Mouse (Mus musculus): ENCODE measurements around the gene Olfr323. TPM values are rescaled to one million over a fixed set of nuclear protein-coding genes. Genes with fewer than 3 reads are reported as not detected.

The Olfr323 gene
- total RNA-seq, 2 experiments from 2014 or later: not detected

GRCm38 (mm10) chr11:58618793-58619192 lies 11.5 kb downstream of the Olfr323 start:
- intact Hi-C loops (cut with DNase I): no loop called here
- no peak for TF ChIP-seq CTCF (IDR thresholded peaks at IDR 0.05)

GRCm38 (mm10) chr11:58618369-58618768 lies 11.9 kb downstream of the Olfr323 start:
- Histone ChIP-seq H3K4me3 (no peak overlapping the region), H3K27ac (no peak overlapping the region)
- intact Hi-C loops (cut with DNase I): no loop called here
- DNase-seq: no peak
- no peak for TF ChIP-seq CTCF (IDR thresholded peaks at IDR 0.05)

More at GRCm38 (mm10) chr11:58618793-58619192, 11.5 kb downstream of the Olfr323 start:
- no peak overlapping the region for H3K27ac ChIP-seq
- H3K4me3 ChIP-seq: no peak overlapping the region
- no peak for DNase-seq

GRCm38 (mm10) chr11:58615975-58616374 lies 14.3 kb downstream of the Olfr323 start, which contains the start of gene 2210407C18Rik:
Gene 2210407C18Rik, minus strand, starts transcription at chr11:58616075.
- intact Hi-C loops (cut with DNase I): no loop called here
- no peak for TF ChIP-seq CTCF (IDR thresholded peaks at IDR 0.05)
- DNase-seq: no peak
- Histone ChIP-seq H3K27ac (no peak within 1 kb of the TSS), H3K4me3 (no peak within 1 kb of the TSS)

- TF ChIP-seq CTCF (IDR thresholded peaks at IDR 0.05): no peak
- intact Hi-C loops (cut with DNase I): no loop called here
- no peak overlapping the region for H3K4me3 ChIP-seq
- no peak overlapping the region for H3K27ac ChIP-seq
- DNase-seq: no peak
These were observed 15.8 kb downstream of the Olfr323 start for GRCm38 (mm10) chr11:58614526-58614925.

- intact Hi-C loops (cut with DNase I): no loop called here
These were observed 16.9 kb downstream of the Olfr323 start for GRCm38 (mm10) chr11:58613359-58613758.

GRCm38 (mm10) chr11:58607030-58607429 lies 23.3 kb downstream of the Olfr323 start:
- DNase-seq: no peak
- H3K4me3 ChIP-seq: no peak overlapping the region
- H3K27ac ChIP-seq: no peak overlapping the region
- TF ChIP-seq CTCF (IDR thresholded peaks at IDR 0.05): no peak
- intact Hi-C loops (cut with DNase I): no loop called here

More at GRCm38 (mm10) chr11:58613359-58613758, 16.9 kb downstream of the Olfr323 start:
- Histone ChIP-seq H3K4me3 (no peak overlapping the region), H3K27ac (no peak overlapping the region)
- no peak for TF ChIP-seq CTCF (IDR thresholded peaks at IDR 0.05)
- no peak for DNase-seq

- intact Hi-C loops (cut with DNase I): no loop called here
- TF ChIP-seq CTCF (IDR thresholded peaks at IDR 0.05): no peak
- DNase-seq: no peak
- Histone ChIP-seq H3K27ac (no peak overlapping the region), H3K4me3 (no peak overlapping the region)
These were observed 24.0 kb downstream of the Olfr323 start for GRCm38 (mm10) chr11:58606177-58606919.

- TF ChIP-seq CTCF (IDR thresholded peaks at IDR 0.05): no peak
These were observed 25.1 kb downstream of the Olfr323 start for GRCm38 (mm10) chr11:58605228-58605627.

GRCm38 (mm10) chr11:58604688-58605087 lies 25.6 kb downstream of the Olfr323 start:
- no peak overlapping the region for H3K27ac ChIP-seq
- no peak for DNase-seq
- no peak for TF ChIP-seq CTCF (IDR thresholded peaks at IDR 0.05)
- intact Hi-C loops (cut with DNase I): no loop called here
- H3K4me3 ChIP-seq: no peak overlapping the region

More at GRCm38 (mm10) chr11:58605228-58605627, 25.1 kb downstream of the Olfr323 start:
- Histone ChIP-seq H3K27ac (no peak overlapping the region), H3K4me3 (no peak overlapping the region)
- intact Hi-C loops (cut with DNase I): no loop called here
- DNase-seq: no peak

- DNase-seq: no peak
- H3K4me3 ChIP-seq: no peak overlapping the region
- intact Hi-C loops (cut with DNase I): no loop called here
- TF ChIP-seq CTCF (IDR thresholded peaks at IDR 0.05): no peak
- no peak overlapping the region for H3K27ac ChIP-seq
These were observed 27.3 kb downstream of the Olfr323 start for GRCm38 (mm10) chr11:58602800-58603560.

DNA sequence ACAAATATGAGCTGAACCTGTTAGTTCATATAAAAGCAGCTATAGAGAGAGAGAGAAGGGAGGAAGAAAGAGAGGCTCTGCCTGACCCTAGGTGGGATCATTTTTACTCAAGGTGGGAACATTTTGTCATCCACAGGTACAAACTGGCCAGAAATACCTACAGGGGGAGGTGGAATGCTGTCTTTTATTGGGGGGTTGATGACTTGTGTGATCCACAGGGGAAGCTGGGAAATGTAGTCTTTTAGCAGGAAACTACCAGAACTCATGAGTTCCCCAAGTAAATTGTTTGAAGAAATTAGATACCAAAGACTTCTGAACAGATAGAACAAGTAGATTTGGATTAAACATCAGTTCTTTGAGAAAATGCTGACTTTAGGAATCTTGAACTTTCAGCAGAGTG lies 28.2 kb downstream of the Olfr323 start:
- intact Hi-C loops (cut with DNase I): no loop called here
- no peak for DNase-seq
- Histone ChIP-seq H3K4me3 (no peak overlapping the region), H3K27ac (no peak overlapping the region)
- no peak for TF ChIP-seq CTCF (IDR thresholded peaks at IDR 0.05)

- no peak for DNase-seq
- H3K4me3 ChIP-seq: no peak overlapping the region
- H3K27ac ChIP-seq: no peak overlapping the region
- no peak for TF ChIP-seq CTCF (IDR thresholded peaks at IDR 0.05)
- intact Hi-C loops (cut with DNase I): no loop called here
These were observed 32.5 kb downstream of the Olfr323 start for GRCm38 (mm10) chr11:58597837-58598236.

DNA sequence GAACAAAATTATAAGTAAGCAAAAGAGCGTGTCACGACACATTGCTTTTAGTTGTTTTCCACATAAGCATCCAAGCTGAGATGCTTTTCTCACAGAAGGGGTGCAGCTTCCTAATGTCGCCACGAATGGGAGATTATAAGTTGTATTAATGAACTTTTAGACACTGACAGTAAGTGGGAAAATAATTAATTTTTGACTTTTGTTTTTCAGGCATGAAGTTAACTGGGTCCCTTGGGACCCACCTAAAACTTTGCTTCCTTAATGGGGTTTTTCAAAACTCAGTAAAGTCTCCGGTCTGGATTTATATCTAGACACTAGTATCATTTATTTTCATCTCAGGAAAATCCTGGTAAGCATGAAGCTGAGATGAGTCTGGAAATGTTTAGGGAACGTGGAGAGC lies 35.5 kb downstream of the Olfr323 start, which contains the start of gene Olfr324:
Olfr324 (plus strand) TSS at position 301 of the 400 bp plus-strand sequence.
- DNase-seq: no peak
- no peak for TF ChIP-seq CTCF (IDR thresholded peaks at IDR 0.05)
- Histone ChIP-seq H3K27ac (no peak within 1 kb of the TSS), H3K4me3 (no peak within 1 kb of the TSS)
- intact Hi-C loops (cut with DNase I): no loop called here
